Mouse (Mus musculus): Measurements from ENCODE around the gene Tpi1. TPM values are rescaled to one million over a fixed set of nuclear protein-coding genes. Genes with fewer than 3 reads are reported as not detected.

Gene Tpi1
- polyA plus RNA-seq, 1 experiment from 2014 or later: 359 TPM

DNA sequence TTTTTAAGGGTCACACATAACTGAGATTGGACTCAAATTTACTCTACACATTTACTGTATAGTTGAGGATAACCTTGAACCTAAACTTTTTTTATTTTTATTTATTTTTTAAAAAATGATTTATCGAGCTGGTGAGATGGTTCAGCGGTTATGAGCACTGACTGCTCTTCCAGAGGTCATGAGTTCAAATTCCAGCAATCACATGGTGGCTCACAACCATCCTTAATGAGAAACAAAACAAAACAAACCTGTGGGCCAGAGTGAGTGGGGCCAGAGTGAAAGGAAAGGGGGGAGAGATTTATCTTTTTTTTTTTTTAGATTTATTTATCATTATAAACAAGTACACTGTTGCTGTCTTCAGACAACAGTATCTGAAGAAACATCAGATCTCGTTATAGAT lies 22.2 kb downstream of the Tpi1 start:
- Histone ChIP-seq H3K27ac (ENCODE audit: low read length) (no peak overlapping the region), H3K4me2 (ENCODE audit: low read length) (no peak overlapping the region), H3K36me3 (ENCODE audit: control insufficient read depth, insufficient read depth) (no peaks in the 10 kb centered on the region), H3K9me3 (ENCODE audit: control insufficient read depth, low read length) (no peaks in the 10 kb centered on the region), H3K9ac (replicated peaks; ENCODE audit: low read depth, low read length) (no peak overlapping the region), H3K4me1 (replicated peaks; ENCODE audit: control insufficient read depth, insufficient read depth, low read length) (no peaks in the 10 kb centered on the region), H3K4me3 (replicated peaks; ENCODE audit: low read length) (no peak overlapping the region), H3K27me3 (replicated peaks; ENCODE audit: control insufficient read depth, insufficient read depth, low read length) (no peaks in the 10 kb centered on the region)
- ATAC-seq: no peak
- 89% methylated on average over 3 of the region's 3 CpGs for WGBS

DNA sequence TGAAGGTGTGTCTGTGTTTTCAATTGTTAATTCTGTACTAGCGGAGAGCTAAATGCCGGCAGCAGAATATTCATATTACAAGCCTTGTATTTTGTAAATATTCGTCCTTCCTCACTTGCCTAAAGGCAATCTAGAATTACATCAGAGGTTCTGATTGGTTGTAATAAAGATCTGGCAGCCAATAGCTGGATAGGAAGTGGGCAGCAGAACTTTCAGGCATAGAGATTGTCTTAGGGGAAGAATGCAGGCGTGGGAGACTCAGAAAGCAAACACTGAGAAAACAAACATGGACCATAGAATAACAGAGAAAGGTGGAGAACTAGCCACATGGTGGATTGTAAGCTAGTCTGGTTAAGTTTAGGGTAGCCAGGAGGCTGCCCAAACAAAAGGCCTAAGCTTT lies 24.0 kb downstream of the Tpi1 start:
- no peak overlapping the region for H3K4me2 ChIP-seq (ENCODE audit: low read length)
- no peak for ATAC-seq
- WGBS: 70% methylated on average over 4 of the region's 4 CpGs
- H3K9ac ChIP-seq (replicated peaks; ENCODE audit: low read depth, low read length): no peak overlapping the region
- H3K4me1 ChIP-seq (replicated peaks; ENCODE audit: control insufficient read depth, insufficient read depth, low read length): no peaks in the 10 kb centered on the region
- no peak overlapping the region for H3K27ac ChIP-seq (ENCODE audit: low read length)
- H3K9me3 ChIP-seq (ENCODE audit: control insufficient read depth, low read length): no peaks in the 10 kb centered on the region
- H3K4me3 ChIP-seq (replicated peaks; ENCODE audit: low read length): no peak overlapping the region
- no peaks in the 10 kb centered on the region for H3K27me3 ChIP-seq (replicated peaks; ENCODE audit: control insufficient read depth, insufficient read depth, low read length)
- H3K36me3 ChIP-seq (ENCODE audit: control insufficient read depth, insufficient read depth): no peaks in the 10 kb centered on the region

DNA sequence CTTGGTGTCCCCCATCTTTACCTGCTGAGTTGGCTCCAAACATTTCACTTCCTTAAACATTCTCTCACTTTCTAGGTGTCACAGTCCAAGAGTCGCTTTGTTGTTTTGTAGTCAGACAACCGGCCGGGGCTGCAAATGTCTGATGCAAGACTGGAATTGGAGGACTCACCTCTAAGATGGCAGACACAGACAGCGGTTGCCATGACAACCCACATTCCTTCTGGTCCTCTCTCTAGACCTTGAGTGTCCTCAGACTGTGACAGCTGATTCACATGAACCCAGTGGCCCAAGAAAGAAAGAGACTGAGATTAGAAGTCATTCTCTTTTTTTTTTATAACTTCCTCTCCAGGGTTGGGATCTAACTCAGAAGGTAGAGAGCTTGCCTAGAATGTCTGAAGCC lies 24.6 kb downstream of the Tpi1 start:
- Histone ChIP-seq H3K9ac (replicated peaks; ENCODE audit: low read depth, low read length) (no peak overlapping the region), H3K27me3 (replicated peaks; ENCODE audit: control insufficient read depth, insufficient read depth, low read length) (no peaks in the 10 kb centered on the region), H3K27ac (ENCODE audit: low read length) (no peak overlapping the region), H3K4me3 (replicated peaks; ENCODE audit: low read length) (no peak overlapping the region), H3K9me3 (ENCODE audit: control insufficient read depth, low read length) (no peaks in the 10 kb centered on the region), H3K4me1 (replicated peaks; ENCODE audit: control insufficient read depth, insufficient read depth, low read length) (no peaks in the 10 kb centered on the region), H3K36me3 (ENCODE audit: control insufficient read depth, insufficient read depth) (no peaks in the 10 kb centered on the region), H3K4me2 (ENCODE audit: low read length) (no peak overlapping the region)
- WGBS: 85% methylated on average over 4 of the region's 4 CpGs
- no peak for ATAC-seq

DNA sequence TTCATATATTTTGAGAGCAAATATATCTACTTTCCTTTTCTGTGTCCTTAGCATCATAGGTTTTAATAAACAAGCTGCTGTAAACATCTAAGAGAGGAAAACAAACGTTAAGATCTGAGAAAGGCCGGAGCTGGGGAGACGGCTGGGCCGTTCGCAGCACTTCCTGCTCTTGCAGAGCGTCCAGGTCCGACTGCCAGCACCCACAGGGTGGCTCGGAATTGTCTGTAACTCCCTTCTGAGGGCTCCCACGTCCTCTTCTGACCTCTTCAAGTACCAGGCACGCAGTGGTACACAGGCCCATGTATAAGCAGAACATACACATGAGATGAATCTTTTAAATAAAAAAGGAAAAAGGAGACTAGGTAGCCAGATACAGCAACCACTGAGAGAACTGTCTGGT lies 26.4 kb downstream of the Tpi1 start:
- no peaks in the 10 kb centered on the region for H3K36me3 ChIP-seq (ENCODE audit: control insufficient read depth, insufficient read depth)
- H3K4me1 ChIP-seq (replicated peaks; ENCODE audit: control insufficient read depth, insufficient read depth, low read length): 0 out of 2 replicates have a peak, but pooled peaks cover under 1% of the 10 kb centered on the region
- H3K4me3 ChIP-seq (replicated peaks; ENCODE audit: low read length): no peak overlapping the region
- H3K27me3 ChIP-seq (replicated peaks; ENCODE audit: control insufficient read depth, insufficient read depth, low read length): no peaks in the 10 kb centered on the region
- no peak overlapping the region for H3K9ac ChIP-seq (replicated peaks; ENCODE audit: low read depth, low read length)
- no peak for ATAC-seq
- no peak overlapping the region for H3K27ac ChIP-seq (ENCODE audit: low read length)
- no peaks in the 10 kb centered on the region for H3K9me3 ChIP-seq (ENCODE audit: control insufficient read depth, low read length)
- WGBS: 85% methylated on average over 10 of the region's 10 CpGs
- H3K4me2 ChIP-seq (ENCODE audit: low read length): no peak overlapping the region

DNA sequence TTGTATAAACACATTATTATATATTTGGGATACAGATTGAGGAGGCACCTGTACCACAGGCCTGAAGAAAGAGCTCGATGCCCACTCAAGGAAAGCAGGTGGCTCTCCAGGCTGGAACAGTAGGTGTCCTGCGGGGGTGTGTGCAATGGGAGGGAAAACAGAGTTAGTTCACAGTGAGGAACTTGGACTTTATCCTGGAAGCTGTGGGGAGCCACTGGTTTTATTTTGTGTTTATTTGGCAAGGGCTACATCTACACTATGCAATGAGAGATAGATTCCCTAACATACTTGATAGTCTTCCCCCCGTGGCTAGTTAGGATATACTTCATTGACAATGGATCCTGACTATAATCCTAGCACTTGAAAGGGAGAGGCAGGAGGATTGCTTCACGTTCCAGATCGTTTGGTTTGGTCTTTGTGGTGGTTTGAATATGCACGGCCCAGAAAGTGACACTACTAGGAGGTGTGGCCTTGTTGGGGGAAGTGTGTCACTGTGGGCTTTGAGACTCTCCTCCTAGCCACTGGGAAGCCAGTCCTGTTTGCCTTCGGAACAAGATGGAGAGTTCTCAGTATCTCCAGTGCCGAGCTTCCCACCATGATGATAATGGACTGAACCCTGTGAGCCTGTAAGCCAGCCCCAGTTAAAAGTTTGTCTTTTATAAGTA lies 27.2 kb downstream of the Tpi1 start:
- no peaks in the 10 kb centered on the region for H3K36me3 ChIP-seq (ENCODE audit: control insufficient read depth, insufficient read depth)
- H3K4me3 ChIP-seq (replicated peaks; ENCODE audit: low read length): no peak overlapping the region
- no peak; the same call in 1 of the 2 replicates for ATAC-seq
- H3K4me2 ChIP-seq (ENCODE audit: low read length): no peak overlapping the region
- WGBS: 39% methylated on average over 8 of the region's 8 CpGs
- H3K27ac ChIP-seq (ENCODE audit: low read length): no peak overlapping the region
- H3K4me1 ChIP-seq (replicated peaks; ENCODE audit: control insufficient read depth, insufficient read depth, low read length): peaks cover 6% of the 10 kb centered on the region; the same call in 1 of the 2 replicates
- no peak overlapping the region for H3K9ac ChIP-seq (replicated peaks; ENCODE audit: low read depth, low read length)
- H3K9me3 ChIP-seq (ENCODE audit: control insufficient read depth, low read length): no peaks in the 10 kb centered on the region
- H3K27me3 ChIP-seq (replicated peaks; ENCODE audit: control insufficient read depth, insufficient read depth, low read length): no peaks in the 10 kb centered on the region

DNA sequence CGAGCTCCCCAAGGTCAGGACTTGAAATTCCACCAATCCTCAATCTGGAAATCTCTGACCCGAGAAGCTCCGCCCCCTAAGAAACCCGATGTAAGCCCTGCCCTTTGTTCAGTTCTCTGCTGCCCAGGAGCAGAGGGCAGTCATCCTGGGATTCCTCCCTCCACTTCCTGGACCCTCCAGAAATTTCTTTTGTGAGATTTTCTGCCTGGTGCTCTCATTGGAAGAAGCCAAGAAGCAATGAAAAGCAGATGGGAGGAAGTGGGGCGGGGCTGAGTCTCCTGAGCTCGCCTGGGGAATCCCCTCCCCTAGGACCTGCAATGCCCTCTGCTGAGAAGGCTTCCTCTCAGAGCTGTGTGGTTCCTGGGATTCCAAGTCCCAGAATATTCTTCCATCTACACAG lies 31.7 kb downstream of the Tpi1 start:
- H3K9me3 ChIP-seq (ENCODE audit: control insufficient read depth, low read length): no peaks in the 10 kb centered on the region
- no peak for ATAC-seq
- no peak overlapping the region for H3K4me3 ChIP-seq (replicated peaks; ENCODE audit: low read length)
- no peak overlapping the region for H3K27ac ChIP-seq (ENCODE audit: low read length)
- no peak overlapping the region for H3K9ac ChIP-seq (replicated peaks; ENCODE audit: low read depth, low read length)
- H3K27me3 ChIP-seq (replicated peaks; ENCODE audit: control insufficient read depth, insufficient read depth, low read length): no peaks in the 10 kb centered on the region
- peak overlapping the region; percentile 17; the same call in 1 of the 2 replicates for H3K4me2 ChIP-seq (ENCODE audit: low read length)
- H3K36me3 ChIP-seq (ENCODE audit: control insufficient read depth, insufficient read depth): no peaks in the 10 kb centered on the region
- 34% methylated on average over 6 of the region's 6 CpGs for WGBS
- H3K4me1 ChIP-seq (replicated peaks; ENCODE audit: control insufficient read depth, insufficient read depth, low read length): peaks cover 17% of the 10 kb centered on the region

DNA sequence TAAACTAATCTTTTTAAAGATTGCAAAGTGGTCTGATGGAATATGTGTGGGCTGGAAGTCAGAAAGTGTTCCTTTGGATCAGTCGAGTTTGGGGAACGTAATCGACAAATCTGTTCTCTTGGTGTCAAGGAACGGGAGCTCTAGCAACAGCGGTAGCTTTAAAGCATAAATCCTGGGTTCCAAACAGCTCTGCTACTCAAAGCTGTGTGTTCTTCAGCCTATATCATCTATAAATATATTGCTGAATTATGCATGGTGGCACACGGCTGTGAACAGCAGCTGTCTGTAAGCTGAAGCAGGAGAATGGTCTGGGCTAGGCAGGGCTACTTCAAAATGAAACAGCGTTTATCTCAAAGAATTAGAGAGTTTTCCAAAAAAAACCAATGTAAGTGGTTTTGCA lies 33.2 kb downstream of the Tpi1 start:
- Histone ChIP-seq H3K27ac (ENCODE audit: low read length) (no peak overlapping the region), H3K4me1 (replicated peaks; ENCODE audit: control insufficient read depth, insufficient read depth, low read length) (peaks cover 17% of the 10 kb centered on the region), H3K4me2 (ENCODE audit: low read length) (no peak overlapping the region), H3K36me3 (ENCODE audit: control insufficient read depth, insufficient read depth) (no peaks in the 10 kb centered on the region), H3K9me3 (ENCODE audit: control insufficient read depth, low read length) (no peaks in the 10 kb centered on the region), H3K9ac (replicated peaks; ENCODE audit: low read depth, low read length) (no peak overlapping the region), H3K27me3 (replicated peaks; ENCODE audit: control insufficient read depth, insufficient read depth, low read length) (no peaks in the 10 kb centered on the region), H3K4me3 (replicated peaks; ENCODE audit: low read length) (no peak overlapping the region)
- no peak for ATAC-seq
- WGBS: 86% methylated on average over 7 of the region's 7 CpGs

DNA sequence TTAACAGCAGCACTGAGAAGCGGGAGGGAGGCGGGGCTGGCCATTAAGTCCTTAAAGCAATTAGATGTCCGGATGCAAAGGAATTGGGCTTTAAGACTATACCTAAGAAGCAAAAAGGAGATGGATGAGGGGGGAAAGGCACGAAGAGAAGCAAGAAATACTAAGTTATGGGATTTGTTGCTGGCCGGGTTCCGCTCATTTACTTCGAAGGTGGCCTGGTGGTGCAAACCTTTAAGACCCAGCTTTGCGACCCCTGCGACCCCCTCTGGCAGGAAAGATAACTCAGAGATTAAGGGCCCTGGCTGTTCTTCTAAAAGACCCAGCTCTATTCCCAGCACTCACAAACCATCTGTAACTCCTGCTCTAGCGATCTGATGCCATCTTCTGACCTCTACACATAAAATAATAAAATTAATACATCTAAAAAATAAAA lies 34.1 kb downstream of the Tpi1 start:
- Histone ChIP-seq H3K27me3 (replicated peaks; ENCODE audit: control insufficient read depth, insufficient read depth, low read length) (no peaks in the 10 kb centered on the region), H3K4me1 (replicated peaks; ENCODE audit: control insufficient read depth, insufficient read depth, low read length) (peaks cover 17% of the 10 kb centered on the region), H3K36me3 (ENCODE audit: control insufficient read depth, insufficient read depth) (no peaks in the 10 kb centered on the region), H3K9me3 (ENCODE audit: control insufficient read depth, low read length) (no peaks in the 10 kb centered on the region), H3K27ac (ENCODE audit: low read length) (no peak overlapping the region), H3K9ac (replicated peaks; ENCODE audit: low read depth, low read length) (peak overlapping the region; percentile 2; the same call in 1 of the 2 replicates), H3K4me3 (replicated peaks; ENCODE audit: low read length) (peak overlapping the region; percentile 40), H3K4me2 (ENCODE audit: low read length) (peak overlapping the region; percentile 79)
- ATAC-seq: peak; percentile 35; the same call in 1 of the 2 replicates
- WGBS: 1% methylated on average over 10 of the region's 10 CpGs

DNA sequence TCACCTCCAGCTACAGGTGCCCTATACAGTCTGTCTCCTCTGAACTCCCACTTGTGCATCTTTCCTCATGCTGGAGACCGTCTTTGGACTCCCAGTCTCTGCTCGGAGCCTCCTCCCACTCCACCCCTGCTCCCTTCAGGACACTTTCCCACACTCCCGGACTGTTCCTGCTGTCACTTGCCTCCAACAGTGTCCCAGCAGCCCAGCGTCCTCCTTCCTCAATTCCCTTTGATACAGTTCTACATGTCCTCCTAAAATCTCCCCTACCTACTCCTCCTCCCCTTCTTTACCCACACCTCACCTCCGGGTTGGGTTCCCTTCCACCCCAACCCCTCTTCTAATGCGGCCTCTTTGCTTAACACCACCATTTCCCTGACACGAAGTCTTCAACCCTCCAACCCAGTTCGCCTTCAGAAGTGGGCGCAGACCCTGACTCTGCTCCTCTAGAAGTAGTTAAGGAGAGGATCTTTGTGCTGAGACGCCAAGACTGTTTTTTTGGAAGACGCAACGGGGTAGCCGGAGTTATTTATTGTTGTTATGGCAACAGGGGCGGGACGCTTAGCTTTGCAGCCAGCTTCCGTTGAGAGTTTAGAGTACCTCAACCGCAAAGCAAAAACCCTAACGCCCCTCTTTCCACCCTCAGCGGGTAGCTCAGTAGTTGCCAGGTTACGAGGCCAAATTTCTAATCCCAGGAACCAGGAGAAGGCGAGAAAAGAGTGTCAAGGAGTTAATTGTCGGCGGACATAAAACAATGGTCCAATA lies 34.7 kb downstream of the Tpi1 start, which contains the start of gene Lrrc23:
Gene Lrrc23, minus strand, starts transcription at position 506 of the 762 bp plus-strand sequence.
- Histone ChIP-seq H3K27me3 (replicated peaks; ENCODE audit: control insufficient read depth, insufficient read depth, low read length) (no peaks in the 10 kb centered on the region), H3K27ac (ENCODE audit: low read length) (no peak within 1 kb of the TSS), H3K4me1 (replicated peaks; ENCODE audit: control insufficient read depth, insufficient read depth, low read length) (peaks cover 17% of the 10 kb centered on the region), H3K4me3 (replicated peaks; ENCODE audit: low read length) (peak within 1 kb of the TSS; percentile 40), H3K4me2 (ENCODE audit: low read length) (peak within 1 kb of the TSS; percentile 79), H3K9me3 (ENCODE audit: control insufficient read depth, low read length) (no peaks in the 10 kb centered on the region), H3K36me3 (ENCODE audit: control insufficient read depth, insufficient read depth) (no peaks in the 10 kb centered on the region), H3K9ac (replicated peaks; ENCODE audit: low read depth, low read length) (peak within 1 kb of the TSS; percentile 2; the same call in 1 of the 2 replicates)
- ATAC-seq: peak; percentile 59
- 2% methylated on average over 23 of the region's 23 CpGs for WGBS

Measured in forebrain, embryonic 16.5 days (tissue).